Mouse (Mus musculus): ENCODE measurements around the gene Fam163a. TPM values are rescaled to one million over a fixed set of nuclear protein-coding genes. Genes with fewer than 3 reads are reported as not detected.
A peak's percentile ranks its signal among the peaks of the same experiment; 100 is the strongest.

Gene Fam163a
- total and polyA plus RNA-seq, 3 experiments = not detected

DNA sequence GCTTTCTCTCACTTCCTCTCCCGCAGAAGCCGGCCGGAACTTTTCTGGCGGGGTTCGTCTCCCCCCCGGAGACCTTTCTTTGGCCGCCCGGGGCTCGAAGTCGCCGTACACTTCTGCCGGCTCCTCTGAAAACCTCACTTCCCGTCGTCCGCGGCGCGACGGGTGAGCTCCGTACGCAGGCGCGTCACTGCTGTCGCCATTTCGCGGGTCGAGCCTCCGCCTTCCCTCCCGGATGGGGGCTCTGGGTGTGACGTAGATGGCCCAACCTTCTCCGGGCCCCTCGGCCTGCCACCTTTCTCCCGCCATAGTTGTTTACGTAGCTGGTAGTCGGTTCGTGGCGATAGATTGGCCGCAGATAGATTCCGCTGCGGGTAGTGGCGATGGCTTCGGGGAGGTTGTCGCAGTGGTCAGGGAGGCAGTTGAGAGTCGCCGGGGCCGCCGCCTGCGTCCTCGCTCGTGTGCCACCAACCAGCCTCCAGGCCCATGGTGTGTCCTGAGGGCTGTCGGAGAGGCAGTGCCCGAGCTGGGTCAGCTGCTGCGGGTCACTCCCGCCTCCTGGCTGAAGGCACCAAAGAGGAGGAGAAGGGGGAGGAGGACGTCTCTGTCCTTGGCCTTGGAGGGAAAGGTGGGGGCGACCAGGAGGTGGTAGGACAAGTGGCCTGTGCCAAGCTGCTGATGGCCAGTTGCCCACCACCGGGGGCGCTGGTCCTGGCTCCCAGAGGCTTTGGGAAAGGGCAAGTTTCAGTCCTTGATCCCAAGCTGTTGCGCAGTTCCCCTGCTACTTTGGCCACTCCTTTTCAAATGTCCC lies 168.7 kb downstream of the Fam163a start, which contains the start of gene Tor1aip1 (continued):
- TF ChIP-seq HCFC1 (IDR thresholded peaks at IDR 0.05; ENCODE audit: low read depth, low read length) (peak; percentile 89), JUND (conservative IDR thresholded peaks at IDR 0.05; ENCODE audit: low read depth, low read length) (no peak), RAD21 (IDR thresholded peaks at IDR 0.05; ENCODE audit: low read depth, low read length) (no peak), RCOR1 (conservative IDR thresholded peaks at IDR 0.05; ENCODE audit: low read depth, low read length) (peak; percentile 63; the same call in 1 of the 2 replicates), GABPA (IDR thresholded peaks at IDR 0.05; ENCODE audit: insufficient replicate concordance, low read depth, low read length) (peak; percentile 58; the same call in 1 of the 2 replicates), MAX (IDR thresholded peaks at IDR 0.05; ENCODE audit: low read length) (no peak; the same call in 1 of the 2 replicates), POLR2AphosphoS2 (IDR thresholded peaks at IDR 0.05; ENCODE audit: low read depth, low read length) (0 out of 2 replicates have a peak, but pooled peaks have one; percentile 34), NELFE (IDR thresholded peaks at IDR 0.05; ENCODE audit: low read depth, low read length) (peak; percentile 52), TCF12 (IDR thresholded peaks at IDR 0.05; ENCODE audit: low read depth, low read length) (peak; percentile 78), CHD1 (IDR thresholded peaks at IDR 0.05; ENCODE audit: low read depth, low read length) (no peak)

- Histone ChIP-seq H3K4me1 (ENCODE audit: control insufficient read depth in 1 of 2, insufficient read depth in 2 of 2) (peaks cover 2 to 22% of the 10 kb centered on the region in 2 experiments), H3K4me3 (replicated peaks in 1 of 3; ENCODE audit: low read depth in 2 of 3, low read length in 2 of 3, poor library complexity in 1 of 3) (peak within 1 kb of the TSS; percentile 77 to 90 (median 82)), H3K4me2 (ENCODE audit: insufficient read depth, low read depth, poor library complexity, severe bottlenecking) (peak within 1 kb of the TSS; percentile 85), H3K27ac (ENCODE audit: insufficient read depth, low read depth) (peak within 1 kb of the TSS; percentile 97), H3K9ac (ENCODE audit: insufficient read depth, low read depth) (peak within 1 kb of the TSS; percentile 74), H3K36me3 (replicated peaks in 1 of 2; ENCODE audit: control insufficient read depth in 1 of 2, insufficient read depth in 1 of 2, low read length in 1 of 2) (peaks cover 20 to 33% of the 10 kb centered on the region in 2 experiments), H3K79me2 (replicated peaks; ENCODE audit: control insufficient read depth, extremely low read depth, insufficient read depth, poor library complexity, severe bottlenecking) (peaks cover 34% of the 10 kb centered on the region), H3K9me3 (replicated peaks; ENCODE audit: low read length) (no peaks in the 10 kb centered on the region), H3K27me3 (replicated peaks) (no peaks in the 10 kb centered on the region)
- dilution Hi-C loops (cut with MboI; ENCODE audit: extremely low pct_ligation_motif_present, extremely low pct_unique_long_range_greater_than_20kb, low sequenced_read_pairs) (no loop called here), in situ Hi-C loops (cut with MboI; ENCODE audit: low pct_ligation_motif_present, low pct_unique_long_range_greater_than_20kb, low sequenced_read_pairs) (no loop called here)
- peak; percentile 79 for DNase-seq (ENCODE audit: extremely low read depth)
- TF ChIP-seq ETS1 (conservative IDR thresholded peaks at IDR 0.05; ENCODE audit: low read depth, low read length) (peak; percentile 31; the same call in 1 of the 2 replicates), ZNF384 (IDR thresholded peaks at IDR 0.05; ENCODE audit: low read depth, low read length) (peak; percentile 99), HCFC1 (IDR thresholded peaks at IDR 0.05; ENCODE audit: low read depth, low read length) (peak; percentile 22; the same call in 1 of the 2 replicates), NELFE (IDR thresholded peaks at IDR 0.05; ENCODE audit: low read depth, low read length) (peak; percentile 85), EP300 (IDR thresholded peaks at IDR 0.05; ENCODE audit: low read length) (peak; percentile 63), MXI1 (IDR thresholded peaks at IDR 0.05; ENCODE audit: low read depth, low read length) (no peak), CHD1 (IDR thresholded peaks at IDR 0.05; ENCODE audit: low read depth, low read length) (peak; percentile 74; the same call in 1 of the 2 replicates), POLR2AphosphoS2 (IDR thresholded peaks at IDR 0.05; ENCODE audit: low read depth, low read length) (no peak), IRF4 (IDR thresholded peaks at IDR 0.05; ENCODE audit: low read depth, low read length) (peak; percentile 76), MAX (IDR thresholded peaks at IDR 0.05; ENCODE audit: low read length) (peak; percentile 47), E2F4 (IDR thresholded peaks at IDR 0.05; ENCODE audit: insufficient replicate concordance, low read depth, low read length) (0 out of 2 replicates have a peak, but pooled peaks have one; percentile 65), UBTF (IDR thresholded peaks at IDR 0.05; ENCODE audit: low read depth, low read length) (no peak; the same call in 1 of the 2 replicates), USF2 (conservative IDR thresholded peaks at IDR 0.05; ENCODE audit: low read depth, low read length) (no peak), TCF12 (IDR thresholded peaks at IDR 0.05; ENCODE audit: low read depth, low read length) (0 out of 2 replicates have a peak, but pooled peaks have one; percentile 13), TBP (conservative IDR thresholded peaks at IDR 0.05; ENCODE audit: low read depth, low read length) (peak; percentile 55; the same call in 1 of the 2 replicates), MAFK (IDR thresholded peaks at IDR 0.05; ENCODE audit: insufficient replicate concordance, low read length) (no peak), PAX5 (IDR thresholded peaks at IDR 0.05; ENCODE audit: low read length) (no peak), MEF2A (IDR thresholded peaks at IDR 0.05; ENCODE audit: borderline replicate concordance, low read depth, low read length) (no peak), SIN3A (IDR thresholded peaks at IDR 0.05; ENCODE audit: low read length) (peak; percentile 32; the same call in 1 of the 2 replicates), POLR2A (IDR thresholded peaks at IDR 0.05; ENCODE audit: low read depth, low read length) (peak; percentile 79), ZMIZ1 (IDR thresholded peaks at IDR 0.05; ENCODE audit: low read depth, low read length) (peak; percentile 80)
Measured at GRCm38 (mm10) chr1:156035269-156035929, 169.4 kb downstream of the Fam163a start, which contains the start of gene Tor1aip2. Gene Tor1aip2, plus strand, starts transcription at chr1:156035403.

Data from CH12.LX (cell line).